Mouse (Mus musculus) C2C12 (cell line): Measurements from ENCODE around the gene Ltbp1.

Experiments
- CEBPB ChIP-seq: IDR thresholded peaks from one replicate; pipeline ENCODE4 v1.6.1; 2011; ENCODE audit warnings: low read depth, mild to moderate bottlenecking, control low read depth, moderate library complexity
- CTCF ChIP-seq: IDR thresholded peaks from one replicate; pipeline ENCODE4 v1.5.1; 2011; ENCODE audit not compliant: control insufficient read depth, insufficient read depth, insufficient read length
- FOSL1 ChIP-seq: IDR thresholded peaks from one replicate; pipeline ENCODE4 v1.8.0; 2011; ENCODE audit warnings: mild to moderate bottlenecking, low read length; ENCODE audit not compliant: poor library complexity, insufficient read depth, severe bottlenecking
- MAX ChIP-seq: IDR thresholded peaks from one replicate; pipeline ENCODE4 v1.6.1; 2011; ENCODE audit warnings: mild to moderate bottlenecking, control low read depth
- MYOG ChIP-seq: IDR thresholded peaks from one replicate; pipeline ENCODE4 v1.6.1; 2011; ENCODE audit not compliant: control insufficient read depth, insufficient read length; ENCODE audit errors: extremely low read depth
- USF1 ChIP-seq: IDR thresholded peaks from one replicate; pipeline ENCODE4 v1.6.1; 2011; ENCODE audit warnings: low read depth, mild to moderate bottlenecking, control low read depth, moderate library complexity

DNA sequence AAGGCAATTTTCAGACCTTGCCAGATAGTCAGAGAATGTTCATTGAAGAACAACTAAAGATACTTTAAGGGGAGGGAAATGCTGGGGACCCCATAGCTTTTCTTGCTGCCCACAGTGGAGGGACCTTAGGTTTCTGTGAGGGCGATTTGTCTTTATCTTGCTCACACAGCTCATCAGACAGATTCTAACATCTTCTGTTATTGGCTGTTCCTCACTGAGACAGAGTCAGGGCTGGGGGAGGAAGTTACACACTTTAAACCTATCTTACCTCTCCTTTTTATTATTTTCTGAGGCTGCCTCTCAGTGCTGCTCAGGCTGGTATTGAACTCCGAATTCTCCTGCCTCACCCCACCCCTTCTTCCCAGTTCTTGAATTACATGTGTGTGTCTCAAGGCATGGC is 5.3 kb upstream of the Ltbp1 start:
- no peak for TF ChIP-seq CTCF
- TF ChIP-seq MAX: no peak
- no peak for TF ChIP-seq CEBPB
- no peak for TF ChIP-seq MYOG
- no peak for TF ChIP-seq USF1
- TF ChIP-seq FOSL1: no peak
